Mouse (Mus musculus): ENCODE measurements around the gene Gpd1l. TPM values are rescaled to one million over a fixed set of nuclear protein-coding genes. Genes with fewer than 3 reads are reported as not detected.

Gene Gpd1l
- polyA plus RNA-seq (2017; shearing (Covaris generic)), result 21.8 TPM

GRCm38 (mm10) chr9:114933723-114934171 lies at the start of gene Gpd1l:
TSS of gene Gpd1l (minus strand) at chr9:114933987.

GRCm38 (mm10) chr9:114982689-114983360 lies 49.0 kb upstream of the Gpd1l start, which contains the start of gene Rps27rt:
TSS of gene Rps27rt (minus strand) at chr9:114982739.

GRCm38 (mm10) chr9:114978281-114979111 lies 44.7 kb upstream of the Gpd1l start, which contains the start of gene Osbpl10:
TSS of gene Osbpl10 (plus strand) at chr9:114978569.

Other genes starting within 250 kb of the Gpd1l start
- 71.9 TPM for gene Dync1li1, start 245.2 kb downstream of the Gpd1l start, polyA plus RNA-seq (2017; shearing (Covaris generic))
- gene Cmtm6, start 202.9 kb downstream of the Gpd1l start, polyA plus RNA-seq (2017; shearing (Covaris generic)), result 165 TPM
- 74.2 TPM for gene Cmtm7, start 152.1 kb downstream of the Gpd1l start, polyA plus RNA-seq (2017; shearing (Covaris generic))
- gene Cmtm8, start 89.8 kb downstream of the Gpd1l start, polyA plus RNA-seq (2017; shearing (Covaris generic)), result not detected
- not detected for gene Osbpl10, start 44.6 kb upstream of the Gpd1l start, polyA plus RNA-seq (2017; shearing (Covaris generic))
- 3,421 TPM for gene Rps27rt, start 48.8 kb upstream of the Gpd1l start, polyA plus RNA-seq (2017; shearing (Covaris generic))

Measured in effector memory CD4-positive, alpha-beta T cell, adult 7 months (primary cell).